Mouse (Mus musculus) heart, embryonic 14.5 days (tissue): ENCODE results near the gene Cdkl1. TPM values are rescaled to one million over a fixed set of nuclear protein-coding genes. Genes with fewer than 3 reads are reported as not detected.

Experiments used
- ATAC-seq: fragments of 200-750 bp; cut with Nextera tagmentation; 2 replicates; pipeline ENCODE4 v1.8.0; 2017; ENCODE audit warnings: low read depth, moderate TSS enrichment; ENCODE audit not compliant: insufficient number of reproducible peaks, insufficient read depth, low FRiP score
- H3K27ac ChIP-seq, 2 experiments: fragments of 200-500 bp in 1 of 2; fragments of 300-500 bp in 1 of 2; sonication (generic) in 1 of 2; replicated peaks in 1 of 2; 2 replicates each; pipeline ENCODE4 v1.5.1; 2012 to 2014; ENCODE audit warnings: low read depth in 2 of 2, low read length in 2 of 2, control low read depth in 1 of 2, mild to moderate bottlenecking in 1 of 2, mixed read lengths in 1 of 2; ENCODE audit not compliant: control insufficient read depth in 1 of 2, insufficient read depth in 1 of 2
- H3K27me3 ChIP-seq: fragments of 300-500 bp; sonication (generic); 2 replicates; pipeline ENCODE4 v1.6.1; 2014; ENCODE audit warnings: mild to moderate bottlenecking, low read length, control low read depth; ENCODE audit not compliant: control insufficient read depth, insufficient read depth
- H3K36me3 ChIP-seq: fragments of 300-500 bp; sonication (generic); 2 replicates; pipeline ENCODE4 v1.6.1; 2014; ENCODE audit warnings: mild to moderate bottlenecking, control low read depth, low read length, mixed read lengths; ENCODE audit not compliant: control insufficient read depth, insufficient read depth
- H3K4me1 ChIP-seq, 2 experiments: fragments of 200-500 bp in 1 of 2; fragments of 300-500 bp in 1 of 2; sonication (generic) in 1 of 2; 2 replicates each; pipeline ENCODE4 v1.6.1; 2012 to 2014; ENCODE audit warnings: low read length in 2 of 2, control low read depth in 1 of 2, mixed read lengths in 1 of 2; ENCODE audit not compliant: control insufficient read depth in 2 of 2, insufficient read depth in 2 of 2
- H3K4me2 ChIP-seq: fragments of 300-500 bp; sonication (generic); 2 replicates; pipeline ENCODE4 v1.6.1; 2014; ENCODE audit warnings: mild to moderate bottlenecking, low read length
- H3K4me3 ChIP-seq, 2 experiments: fragments of 200-500 bp in 1 of 2; fragments of 300-500 bp in 1 of 2; sonication (generic) in 1 of 2; 2 replicates each; pipeline ENCODE4 v1.5.1; 2012 to 2014; ENCODE audit warnings: low read length in 2 of 2, mild to moderate bottlenecking in 2 of 2, control low read depth in 1 of 2, low read depth in 1 of 2, moderate library complexity in 1 of 2; ENCODE audit not compliant: control insufficient read depth in 1 of 2, insufficient read depth in 1 of 2
- H3K9ac ChIP-seq: fragments of 300-500 bp; sonication (generic); 2 replicates; pipeline ENCODE4 v1.6.1; 2014; ENCODE audit warnings: mild to moderate bottlenecking, low read length
- H3K9me3 ChIP-seq: fragments of 300-500 bp; sonication (generic); 2 replicates; pipeline ENCODE4 v1.6.1; 2016; ENCODE audit warnings: low read length, control low read depth; ENCODE audit not compliant: control insufficient read depth
- WGBS: fragments of 180-500 bp; shearing (Covaris S2); extraction: QIAGEN DNeasy Blood & Tissue Kit; methylation state at CpG from one replicate; pipeline ENCODE4 v1.1.7; 2014; 5-methylcytosine and 5-hydroxymethylcytosine counted together
- polyA plus RNA-seq: library from polyadenylated mRNA; unstranded; fragments of >200 nt; fragmentation: Nextera tagmentation; extraction: Ambion mirVana; gene quantifications from 2 replicates; pipeline ENCODE4 v1.2.1, GENCODE M21; 2014

Gene Cdkl1
- polyA plus RNA-seq, 1 experiment from 2014 or later = 6.7 TPM

- H3K9ac ChIP-seq = no peak overlapping the region
- peak overlapping the region; percentile 11 to 75 for H3K27ac ChIP-seq
- H3K4me2 ChIP-seq = no peak overlapping the region
- H3K4me1 ChIP-seq = peaks cover 10% of the 10 kb centered on the region in 2 experiments
- 51% methylated on average over 10 of the region's 10 CpGs for WGBS
- H3K36me3 ChIP-seq = no peaks in the 10 kb centered on the region
- H3K9me3 ChIP-seq = no peaks in the 10 kb centered on the region
- no peak overlapping the region for H3K4me3 ChIP-seq
- ATAC-seq = peak; percentile 66
- H3K27me3 ChIP-seq = no peaks in the 10 kb centered on the region
Measured at GRCm38 (mm10) chr12:69781935-69782650, 9.0 kb downstream of the Cdkl1 start.

GRCm38 (mm10) chr12:69781480-69781879 lies 9.6 kb downstream of the Cdkl1 start:
- 87% methylated on average over 8 of the region's 8 CpGs for WGBS
- no peak for ATAC-seq
- no peaks in the 10 kb centered on the region for H3K36me3 ChIP-seq
- H3K4me3 ChIP-seq = no peak overlapping the region
- H3K9me3 ChIP-seq = no peaks in the 10 kb centered on the region
- 0 out of 4 replicates have a peak overlapping the region, but pooled peaks of 1 of the 2 experiments have one; percentile 11 for H3K27ac ChIP-seq
- H3K9ac ChIP-seq = no peak overlapping the region
- no peaks in the 10 kb centered on the region for H3K27me3 ChIP-seq
- H3K4me2 ChIP-seq = no peak overlapping the region
- peaks cover 16% of the 10 kb centered on the region in 2 experiments for H3K4me1 ChIP-seq

GRCm38 (mm10) chr12:69777957-69778356 lies 13.1 kb downstream of the Cdkl1 start:
- no peak overlapping the region for H3K27ac ChIP-seq
- no peak overlapping the region for H3K4me3 ChIP-seq
- no peaks in the 10 kb centered on the region for H3K27me3 ChIP-seq
- no peaks in the 10 kb centered on the region for H3K9me3 ChIP-seq
- no peaks in the 10 kb centered on the region for H3K36me3 ChIP-seq
- WGBS = 86% methylated on average over 2 of the region's 2 CpGs
- no peak for ATAC-seq
- peaks cover 18 to 19% of the 10 kb centered on the region in 2 experiments for H3K4me1 ChIP-seq
- no peak overlapping the region for H3K4me2 ChIP-seq
- H3K9ac ChIP-seq = no peak overlapping the region

DNA sequence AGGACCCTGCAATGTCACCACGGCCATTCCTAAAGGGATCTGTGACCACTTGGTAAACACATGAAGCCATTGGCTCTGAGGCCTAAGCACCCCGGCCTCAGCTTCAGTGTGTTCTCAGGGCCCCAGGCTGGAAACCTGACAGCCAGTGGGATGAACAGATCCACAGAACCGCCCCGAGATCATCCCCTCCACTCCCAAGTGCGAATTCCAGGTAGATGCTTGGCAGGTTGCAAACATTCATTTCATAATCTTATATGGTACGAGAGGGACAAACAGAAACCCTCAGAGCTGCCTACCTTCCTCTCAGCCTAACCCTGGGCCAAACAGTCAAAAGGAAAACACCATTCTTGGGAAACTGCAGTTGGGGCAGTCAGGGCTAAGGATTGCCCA lies 13.7 kb downstream of the Cdkl1 start:
- peaks cover 17 to 18% of the 10 kb centered on the region in 2 experiments for H3K4me1 ChIP-seq
- no peaks in the 10 kb centered on the region for H3K27me3 ChIP-seq
- no peak for ATAC-seq
- H3K4me2 ChIP-seq = no peak overlapping the region
- H3K27ac ChIP-seq = no peak overlapping the region; a peak in 1 of 4 replicates
- WGBS = 81% methylated on average over 6 of the region's 6 CpGs
- no peak overlapping the region for H3K9ac ChIP-seq
- H3K4me3 ChIP-seq = no peak overlapping the region
- H3K9me3 ChIP-seq = no peaks in the 10 kb centered on the region
- H3K36me3 ChIP-seq = no peaks in the 10 kb centered on the region

DNA sequence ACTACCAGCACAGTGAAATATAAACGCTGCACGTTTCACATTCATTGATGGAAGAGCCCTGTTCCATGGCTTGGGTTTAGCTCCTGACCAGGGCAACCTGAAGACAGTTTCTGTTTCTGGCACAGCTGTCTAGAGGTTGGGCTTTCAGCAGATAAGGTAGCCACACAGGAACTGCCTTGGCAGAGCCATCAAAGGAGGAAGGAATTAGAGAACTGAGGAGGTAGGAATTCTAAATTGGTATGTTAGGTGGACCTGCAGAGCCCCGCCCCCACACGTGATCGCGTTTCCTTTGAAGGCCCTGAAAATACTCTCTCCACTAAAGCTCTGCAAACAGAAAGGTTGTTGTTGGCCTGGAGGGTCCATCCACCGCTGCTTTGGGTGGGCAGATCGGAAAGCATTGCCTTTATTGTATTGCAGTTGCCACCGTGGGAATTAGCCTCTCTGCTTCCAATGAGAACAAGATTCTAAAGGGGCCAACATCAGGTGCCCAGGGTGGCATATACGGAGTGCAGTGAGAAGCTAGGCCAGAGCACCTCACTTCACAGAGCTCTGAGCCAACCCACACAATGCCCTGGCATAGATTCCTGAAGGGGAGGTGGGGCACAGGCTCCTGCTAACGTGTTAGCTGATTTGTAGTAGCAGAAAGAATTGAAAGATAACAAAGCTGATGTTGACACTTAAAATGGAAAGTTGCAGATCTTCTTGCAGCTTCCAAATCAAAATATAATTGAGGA lies 14.3 kb downstream of the Cdkl1 start:
- no peak overlapping the region for H3K4me3 ChIP-seq
- no peak overlapping the region for H3K9ac ChIP-seq
- peaks cover 12 to 14% of the 10 kb centered on the region in 2 experiments for H3K4me1 ChIP-seq
- H3K27me3 ChIP-seq = no peaks in the 10 kb centered on the region
- H3K4me2 ChIP-seq = no peak overlapping the region
- H3K9me3 ChIP-seq = no peaks in the 10 kb centered on the region
- ATAC-seq = no peak
- H3K27ac ChIP-seq = no peak overlapping the region; a peak in 1 of 4 replicates
- H3K36me3 ChIP-seq = no peaks in the 10 kb centered on the region
- WGBS = 52% methylated on average over 11 of the region's 11 CpGs

DNA sequence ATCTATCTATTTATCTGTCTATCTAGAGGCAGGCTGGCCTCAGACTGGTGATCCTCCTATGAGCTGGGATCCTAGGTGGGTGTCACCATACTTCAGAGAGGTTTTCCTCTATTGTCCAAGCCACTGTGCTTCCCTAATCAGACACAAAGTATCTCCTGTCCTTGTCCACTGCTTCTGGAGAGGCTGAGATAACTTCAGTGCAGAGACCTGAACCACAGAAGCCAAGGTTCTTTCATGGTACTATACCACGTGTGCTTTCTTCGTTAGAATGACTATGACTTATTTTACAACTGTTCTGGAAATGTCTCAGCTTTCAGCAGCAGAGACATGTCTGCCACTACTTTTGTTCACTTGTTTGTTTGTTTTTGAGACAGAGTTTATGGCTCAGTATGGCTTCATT lies 22.2 kb downstream of the Cdkl1 start:
- no peak for ATAC-seq
- H3K36me3 ChIP-seq = no peaks in the 10 kb centered on the region
- H3K4me2 ChIP-seq = no peak overlapping the region
- no peak overlapping the region for H3K4me3 ChIP-seq
- 76% methylated on average over 2 of the region's 2 CpGs for WGBS
- H3K9ac ChIP-seq = no peak overlapping the region
- no peak overlapping the region for H3K27ac ChIP-seq
- peaks cover 5% of the 10 kb centered on the region for H3K9me3 ChIP-seq
- peaks cover 2 to 4% of the 10 kb centered on the region in 2 experiments; a peak in 1 of 4 replicates for H3K4me1 ChIP-seq
- H3K27me3 ChIP-seq = no peaks in the 10 kb centered on the region

DNA sequence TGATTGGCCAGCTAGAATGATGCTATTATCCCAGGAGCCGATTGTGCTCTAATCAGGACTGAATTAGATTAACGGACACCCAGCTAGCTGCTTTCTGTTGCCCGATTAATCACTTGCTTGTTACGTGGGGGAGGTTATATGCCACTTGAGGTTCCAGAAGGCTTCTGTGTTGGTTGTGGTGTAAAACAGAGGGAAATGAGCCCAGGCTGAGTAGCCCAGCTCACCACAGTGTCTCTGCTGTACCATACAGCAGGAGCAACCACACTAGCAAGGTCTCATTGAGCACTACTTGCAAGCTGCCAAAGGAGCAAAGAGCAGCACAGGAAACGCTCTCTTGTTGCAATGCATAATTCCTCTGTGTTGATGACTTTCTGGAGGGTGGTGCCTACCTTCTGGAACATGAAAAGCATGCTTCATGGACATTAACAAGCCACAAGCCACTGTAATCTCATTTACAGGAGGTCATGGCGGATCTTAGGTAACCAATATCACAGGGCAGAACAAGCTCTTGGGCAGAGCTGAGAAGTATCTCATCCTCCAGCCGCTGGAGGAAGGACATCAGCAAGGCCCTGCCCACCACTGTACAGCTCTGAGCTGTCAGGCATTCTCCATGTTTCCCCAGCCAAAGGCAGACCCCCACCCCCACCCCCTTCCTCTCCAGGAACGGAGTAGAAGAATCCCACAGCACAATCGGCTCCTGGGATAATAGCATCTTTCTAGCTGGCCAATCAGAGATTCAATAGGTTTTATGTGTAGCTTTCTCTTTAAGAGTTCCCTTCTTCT lies 23.4 kb downstream of the Cdkl1 start:
- Histone ChIP-seq H3K4me3 (no peak overlapping the region), H3K9ac (no peak overlapping the region), H3K4me1 (peaks cover 2 to 4% of the 10 kb centered on the region in 2 experiments; a peak in 1 of 4 replicates), H3K27ac (no peak overlapping the region), H3K4me2 (no peak overlapping the region), H3K9me3 (peaks cover 5% of the 10 kb centered on the region), H3K36me3 (no peaks in the 10 kb centered on the region), H3K27me3 (no peaks in the 10 kb centered on the region)
- 56% methylated on average over 9 of the region's 9 CpGs for WGBS
- no peak for ATAC-seq
